Mouse (Mus musculus): ENCODE measurements around the gene Gm10837.

The Gm10837 gene

DNA sequence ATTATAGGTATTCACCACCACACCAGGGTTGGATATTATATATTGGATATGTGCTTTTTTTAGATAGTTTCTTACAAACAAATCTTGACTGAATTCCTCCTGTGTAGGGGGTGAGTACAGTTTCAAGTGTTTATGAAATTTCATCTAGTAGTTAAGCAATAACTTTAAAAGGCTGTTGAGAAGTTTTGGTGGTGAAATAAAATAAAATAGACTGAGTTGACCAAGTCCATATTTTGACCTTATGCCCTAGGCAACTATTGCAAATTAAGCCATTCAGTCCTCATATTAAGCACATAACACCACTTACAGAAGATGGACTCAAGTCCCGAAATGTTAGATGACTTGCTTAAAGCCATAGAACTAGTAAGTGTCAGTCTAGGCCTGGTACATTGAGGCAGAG, 45.6 kb downstream of the Gm10837 start:
- no peak for DNase-seq

Data from lung, postnatal 36 days (tissue).